Mouse (Mus musculus) embryonic fibroblast, embryonic 13.5 days (primary cell): Measurements from ENCODE around the gene Bco2.

ENCODE experiments used
- CTCF ChIP-seq: IDR thresholded peaks from 2 replicates; pipeline ENCODE4 v1.5.1; 2011; ENCODE audit warnings: mild to moderate bottlenecking, control low read depth, low read length, moderate library complexity, borderline replicate concordance; ENCODE audit not compliant: insufficient read depth
- POLR2A ChIP-seq: IDR thresholded peaks from 2 replicates; pipeline ENCODE4 v1.6.1; 2011; ENCODE audit warnings: low read depth, mild to moderate bottlenecking, control low read depth, low read length, moderate library complexity

DNA sequence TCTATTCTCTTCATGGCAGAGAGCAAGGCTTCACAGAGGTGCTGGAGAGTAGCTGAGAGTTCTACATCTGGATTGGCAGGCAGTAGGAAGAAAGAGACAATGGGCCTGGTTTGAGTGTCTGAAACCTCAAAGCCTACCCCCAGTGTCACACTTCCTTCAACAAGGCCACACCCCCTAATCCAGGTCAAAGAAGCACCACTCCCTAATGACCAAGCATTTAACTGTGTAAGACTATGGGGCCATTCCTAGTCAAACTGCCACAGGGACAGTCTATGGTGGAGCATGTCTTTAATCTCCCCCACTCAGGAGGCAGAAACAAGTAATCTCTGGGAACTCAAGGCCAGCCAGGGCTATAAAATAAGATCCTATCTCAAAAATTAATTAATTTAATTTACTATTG is 64.1 kb downstream of the Bco2 start:
- TF ChIP-seq POLR2A (no peak), CTCF (no peak)
